Mouse (Mus musculus) ES-Bruce4 (cell line): ENCODE results near the gene Ctsj.

ENCODE experiments used
- CTCF ChIP-seq: IDR thresholded peaks from one replicate; pipeline ENCODE4 v1.8.1; 2011; ENCODE audit warnings: low read depth, low read length
- EP300 ChIP-seq: IDR thresholded peaks from 2 replicates; pipeline ENCODE4 v1.6.1; 2011; ENCODE audit warnings: low read depth, low read length; ENCODE audit not compliant: insufficient read depth
- POLR2A ChIP-seq: IDR thresholded peaks from one replicate; pipeline ENCODE4 v1.8.1; 2011; ENCODE audit warnings: low read length; ENCODE audit not compliant: insufficient read depth

GRCm38 (mm10) chr13:61010171-61010570, 4.4 kb upstream of the Ctsj start:
- TF ChIP-seq POLR2A = no peak
- no peak for TF ChIP-seq CTCF
- TF ChIP-seq EP300 = no peak
